Mouse (Mus musculus) cerebellum, postnatal 10 days (tissue): ENCODE results near the gene Ptprn2.
A peak's percentile ranks its signal among the peaks of the same experiment; 100 is the strongest.
"Not testable (repeated sequence)": the region's sequence is repeated elsewhere in the genome, so short reads cannot be mapped to it uniquely, and the experiment has no call there.

Experiments
- DNase-seq, 2 experiments: peaks; one replicate each; pipeline ENCODE4 v3.0.0; 2021; ENCODE audit warnings: mixed read lengths in 2 of 2

Gene Ptprn2

GRCm38 (mm10) chr12:116485591-116486403 is at the start of gene Ptprn2:
TSS of gene Ptprn2 (plus strand) at chr12:116485720.
- peak; percentile 91 to 94 for DNase-seq

DNA sequence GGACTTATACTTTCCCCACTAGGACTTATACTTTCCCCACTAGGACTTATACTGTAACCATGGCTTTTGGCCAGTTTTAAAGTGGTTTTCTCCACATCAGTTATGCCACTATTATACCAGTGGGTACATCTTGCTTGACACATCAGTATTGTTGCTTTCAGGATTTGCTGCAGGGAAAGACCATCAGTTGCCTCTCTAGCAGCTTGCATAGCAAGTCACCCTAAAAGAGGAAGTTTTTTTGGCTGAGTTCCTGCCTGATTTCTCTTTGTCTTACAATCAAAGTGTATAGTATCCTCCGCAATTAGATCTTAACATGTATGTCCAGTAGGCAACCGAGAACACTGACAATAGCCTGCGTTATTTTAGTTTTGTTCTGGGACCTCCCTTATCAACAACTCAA is 49.4 kb upstream of the Ptprn2 start:
- DNase-seq: no peak

DNA sequence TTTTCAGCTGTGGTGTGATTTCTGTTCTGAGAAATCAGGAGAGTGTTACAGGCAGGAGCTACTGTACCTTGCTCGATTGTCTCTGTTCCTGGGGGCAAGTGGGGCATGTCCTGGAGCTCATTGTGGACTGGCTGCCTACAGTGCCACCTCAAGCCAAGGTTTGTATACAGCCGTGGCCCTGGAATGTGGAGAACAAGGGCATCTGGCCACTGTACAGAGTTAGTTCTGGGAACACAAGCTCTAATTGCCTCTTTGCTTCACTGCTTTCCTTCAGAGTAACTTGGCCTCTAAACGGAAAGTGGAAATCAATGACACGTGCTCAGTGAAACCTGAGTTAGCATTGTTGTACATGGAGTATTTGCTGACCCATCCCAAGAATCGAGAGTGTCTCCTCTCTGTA is 46.9 kb upstream of the Ptprn2 start:
- DNase-seq: no peak

DNA sequence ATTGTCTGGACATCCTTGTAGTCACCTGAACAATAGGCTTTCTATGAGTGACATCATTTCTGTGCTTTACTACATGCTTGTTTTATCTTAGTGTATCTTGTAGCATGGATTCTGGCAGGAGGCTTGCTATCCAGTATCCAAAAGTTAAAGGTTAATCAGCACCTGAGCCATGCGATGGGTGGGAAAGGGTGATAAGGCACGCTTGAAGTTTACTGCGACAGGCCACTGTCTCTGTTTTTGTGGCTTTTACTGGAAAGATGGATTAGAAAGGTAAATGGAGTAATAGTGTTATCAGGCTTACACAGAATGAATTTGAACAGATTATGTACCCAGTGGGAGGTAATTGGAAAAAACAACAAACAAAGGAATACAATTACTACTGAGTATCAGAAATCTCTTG is 43.3 kb upstream of the Ptprn2 start:
- DNase-seq: no peak

- no peak for DNase-seq
Measured at GRCm38 (mm10) chr12:116449536-116449935, 36.0 kb upstream of the Ptprn2 start.

GRCm38 (mm10) chr12:116460379-116461065 is 25.0 kb upstream of the Ptprn2 start:
- DNase-seq: no peak

DNA sequence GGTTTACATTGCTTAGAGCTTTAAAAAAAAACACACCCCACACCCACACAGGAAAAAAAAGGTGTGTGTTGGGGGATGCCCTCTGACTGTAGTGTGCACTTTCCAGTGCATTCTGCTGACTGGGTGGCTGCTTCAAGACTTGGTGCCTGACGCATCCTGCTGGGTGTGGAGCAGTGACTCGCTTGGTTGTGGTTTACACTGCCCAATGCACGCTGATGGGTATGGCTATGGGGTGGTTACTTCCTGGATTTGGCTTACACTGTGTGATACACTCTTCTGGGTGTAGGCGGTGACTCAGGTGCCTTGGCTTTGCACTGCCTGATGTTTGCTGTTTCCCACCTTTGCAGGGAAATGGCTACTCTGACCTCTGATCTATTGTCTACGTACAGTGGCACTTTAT is 18.5 kb upstream of the Ptprn2 start:
- DNase-seq: no peak

DNA sequence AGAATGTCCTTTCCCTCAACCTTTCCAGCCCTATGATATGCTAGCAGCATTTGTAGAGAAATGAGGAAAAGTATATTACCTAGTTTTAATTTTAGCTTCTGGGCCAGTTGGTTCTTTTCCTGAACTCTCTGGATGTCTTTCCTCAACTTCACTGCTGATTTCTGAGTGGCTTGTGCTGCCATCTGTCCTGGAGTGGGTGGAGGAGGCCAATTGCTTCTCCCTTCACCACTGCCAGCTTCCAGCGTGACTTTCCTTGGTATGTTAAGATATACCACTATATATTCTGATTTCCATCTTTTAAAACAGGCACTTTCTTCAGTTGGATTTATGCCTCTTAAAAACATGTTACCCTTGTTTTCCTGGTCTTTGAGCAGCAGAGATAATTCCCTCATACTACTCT is 17.2 kb upstream of the Ptprn2 start:
- no peak for DNase-seq

DNA sequence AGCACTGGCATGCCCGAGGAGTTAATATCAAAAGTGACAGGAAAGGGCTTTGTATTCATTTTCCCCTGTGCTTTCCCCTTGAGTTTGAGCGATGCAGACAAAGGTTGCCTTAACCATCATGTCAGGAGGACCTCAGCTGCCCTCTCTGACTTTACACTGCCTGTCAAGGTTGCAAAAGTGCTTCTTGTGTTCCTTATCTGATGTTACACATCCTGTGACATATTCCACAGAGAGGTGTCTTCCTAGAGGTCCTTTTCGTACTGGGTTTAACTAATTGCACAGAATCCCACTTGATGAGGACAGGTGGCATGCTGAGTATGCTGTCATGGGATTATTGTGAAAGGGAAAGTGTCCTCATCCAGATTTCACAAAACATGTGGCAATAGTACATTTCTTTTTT is 16.4 kb upstream of the Ptprn2 start:
- no peak for DNase-seq

- no peak for DNase-seq
Measured at GRCm38 (mm10) chr12:116473264-116473663, 12.3 kb upstream of the Ptprn2 start.

DNA sequence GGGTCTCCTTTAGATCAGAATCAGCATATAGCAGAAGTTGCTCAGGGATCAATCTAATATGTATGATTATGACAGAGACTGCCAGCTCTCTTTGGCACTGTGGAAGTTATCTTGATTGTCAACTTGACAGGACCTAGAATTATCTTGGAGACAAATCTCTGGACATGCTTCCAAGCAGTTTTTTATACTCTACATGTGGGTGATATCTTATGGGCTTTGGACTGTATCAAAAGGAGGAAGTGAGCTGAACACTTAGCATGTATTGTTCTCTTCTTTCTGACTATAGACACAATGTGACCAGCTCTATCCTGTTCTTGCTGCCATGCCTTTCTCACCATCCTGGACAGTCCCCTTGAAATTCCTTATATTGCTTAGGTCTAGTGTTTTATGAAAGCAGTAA is 11.8 kb upstream of the Ptprn2 start:
- no peak for DNase-seq

DNA sequence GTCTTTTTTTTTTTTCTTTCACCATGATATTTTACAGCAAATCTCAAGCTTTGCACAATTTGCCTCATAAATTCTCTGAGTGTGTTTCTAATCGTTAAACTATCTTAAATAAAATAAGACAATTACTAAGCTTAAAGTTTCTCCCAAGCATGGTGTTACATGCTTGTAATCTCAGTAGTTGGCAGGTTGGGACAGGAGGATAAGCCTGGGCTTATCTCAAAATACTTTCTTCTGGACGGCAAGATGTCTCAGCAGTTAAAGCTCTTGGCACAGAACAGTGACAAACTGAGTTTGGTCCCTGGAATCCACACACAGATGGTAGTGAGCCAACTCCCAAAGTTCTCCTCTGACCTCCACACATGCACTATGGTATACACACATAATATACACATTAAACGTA is 10.8 kb upstream of the Ptprn2 start:
- no peak for DNase-seq

- no peak for DNase-seq
Measured at GRCm38 (mm10) chr12:116478771-116479170, 6.7 kb upstream of the Ptprn2 start.

- peak; percentile 65 to 66 for DNase-seq
Measured at GRCm38 (mm10) chr12:116481921-116482320, 3.6 kb upstream of the Ptprn2 start.

- DNase-seq: no peak
Measured at GRCm38 (mm10) chr12:116483581-116483980, 1.9 kb upstream of the Ptprn2 start.

DNA sequence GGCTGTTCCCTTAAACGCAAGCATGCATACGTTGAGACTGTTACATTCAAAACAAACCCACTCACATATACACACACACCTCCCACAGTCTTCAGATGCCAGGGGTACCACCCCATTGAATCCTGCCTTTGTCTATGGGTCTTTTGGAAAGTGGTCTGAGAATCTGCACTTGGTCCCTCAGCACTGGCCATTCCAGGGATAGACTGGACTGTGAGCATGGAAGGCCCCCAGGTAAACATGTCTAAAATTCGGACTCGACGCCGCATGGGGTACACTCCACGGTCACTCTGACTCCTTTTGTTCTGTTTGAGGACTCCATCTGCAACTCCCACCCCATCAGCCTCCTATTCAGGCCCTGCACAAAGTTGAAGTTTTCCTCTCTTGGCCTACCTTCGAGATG is 529 bp upstream of the Ptprn2 start:
- DNase-seq: peak in 1 of 2 experiments; percentile 5

GRCm38 (mm10) chr12:116486404-116486730 is 847 bp downstream of the Ptprn2 start:
- DNase-seq: no peak

DNA sequence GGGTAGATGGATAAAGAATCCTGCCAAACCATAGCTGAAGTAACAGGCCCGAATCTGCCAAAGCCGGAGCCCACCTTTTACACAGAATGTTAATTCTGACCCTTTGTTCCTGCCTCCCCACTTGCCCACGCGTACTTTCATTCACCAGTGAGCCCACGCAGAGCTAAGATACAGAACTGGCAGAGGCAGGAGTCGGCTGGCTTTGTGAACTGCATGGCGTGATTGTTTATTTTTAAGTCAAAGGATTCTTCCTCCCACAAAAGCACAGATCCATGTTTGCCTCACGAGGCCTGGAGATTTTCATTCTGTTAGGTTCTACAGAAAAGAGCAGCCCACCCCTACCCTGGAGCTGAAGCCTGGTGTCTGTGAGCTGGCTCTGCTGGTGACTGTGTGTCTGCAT is 3.3 kb downstream of the Ptprn2 start:
- DNase-seq: no peak

DNA sequence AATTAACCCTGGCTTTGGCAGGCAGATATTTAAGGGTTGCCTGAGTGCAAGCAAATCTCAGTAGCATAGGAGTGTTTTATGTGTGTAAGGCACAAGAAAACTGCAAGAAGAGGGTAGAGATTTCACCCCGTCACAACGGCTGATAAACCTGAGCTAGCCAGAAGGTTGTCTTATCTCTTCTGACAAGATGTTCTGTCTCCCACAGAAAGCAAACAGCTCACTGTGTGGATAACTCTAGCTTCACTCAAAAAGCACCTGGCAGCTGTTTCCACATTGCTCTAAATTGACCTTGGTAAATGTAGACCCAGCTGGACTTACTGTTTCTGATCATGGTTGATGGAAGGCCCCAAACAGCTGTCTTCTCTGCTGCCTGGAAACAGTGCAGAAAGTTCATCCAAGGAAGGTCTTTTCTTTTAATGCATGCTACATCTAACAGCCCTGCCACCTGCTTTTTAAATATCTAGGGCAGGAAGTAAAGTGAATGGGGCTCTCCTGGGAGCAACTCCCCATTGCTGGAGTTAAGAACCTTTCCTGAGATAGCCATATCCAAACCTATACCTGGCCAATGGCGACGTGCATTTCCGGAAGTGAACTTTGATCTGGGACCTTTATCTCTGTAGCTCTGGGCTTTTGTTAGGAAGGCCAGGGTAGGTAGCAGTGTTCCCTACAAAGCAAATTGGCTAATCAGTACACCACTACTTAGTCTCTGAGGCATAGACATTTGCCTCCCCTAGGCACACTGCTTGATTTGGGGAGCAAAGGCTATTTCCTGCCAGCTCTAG is 5.2 kb downstream of the Ptprn2 start:
- DNase-seq: no peak

GRCm38 (mm10) chr12:116498666-116499065 is 13.1 kb downstream of the Ptprn2 start:
- DNase-seq: no peak

GRCm38 (mm10) chr12:116500652-116501051 is 15.1 kb downstream of the Ptprn2 start:
- peak in 1 of 2 experiments; percentile 40 for DNase-seq

DNA sequence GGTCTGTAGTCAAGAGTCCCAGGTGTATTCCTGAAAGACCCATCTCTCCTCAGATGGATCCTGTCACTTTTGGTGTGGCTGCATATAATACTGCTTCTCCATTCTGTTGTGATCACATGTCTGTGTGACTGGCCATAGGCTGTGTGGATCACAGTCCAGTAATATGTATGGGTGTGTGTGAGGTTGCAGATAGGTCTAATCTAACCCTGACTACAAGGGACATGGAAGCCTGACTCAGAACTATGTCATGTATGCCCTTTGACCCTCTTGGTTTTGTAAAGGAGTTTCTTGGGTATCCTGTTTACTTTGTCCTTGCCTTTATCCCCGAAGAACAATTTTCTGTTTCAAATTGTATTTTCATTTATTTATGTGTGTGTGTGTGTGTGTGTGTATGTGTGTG is 27.0 kb downstream of the Ptprn2 start:
- DNase-seq: no peak

DNA sequence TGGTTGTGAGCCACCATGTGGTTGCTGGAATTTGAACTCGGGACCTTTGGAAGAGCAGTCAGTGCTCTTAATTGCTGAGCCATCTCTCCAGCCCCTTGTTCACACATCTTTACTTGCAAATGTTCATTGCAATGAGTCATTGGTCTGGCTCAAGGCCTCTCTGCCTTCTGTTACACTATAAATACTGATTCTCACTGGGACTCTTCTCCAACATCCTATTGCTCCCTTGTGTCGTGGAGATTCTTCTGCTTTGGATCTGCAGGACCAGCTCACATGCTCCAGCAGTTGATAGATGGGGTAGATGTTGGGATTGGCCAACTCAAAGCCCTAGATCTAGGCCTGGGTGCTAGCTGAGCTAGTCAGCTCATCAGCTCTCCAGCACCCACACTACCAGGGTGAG is 28.3 kb downstream of the Ptprn2 start:
- DNase-seq: not testable (repeated sequence)

DNA sequence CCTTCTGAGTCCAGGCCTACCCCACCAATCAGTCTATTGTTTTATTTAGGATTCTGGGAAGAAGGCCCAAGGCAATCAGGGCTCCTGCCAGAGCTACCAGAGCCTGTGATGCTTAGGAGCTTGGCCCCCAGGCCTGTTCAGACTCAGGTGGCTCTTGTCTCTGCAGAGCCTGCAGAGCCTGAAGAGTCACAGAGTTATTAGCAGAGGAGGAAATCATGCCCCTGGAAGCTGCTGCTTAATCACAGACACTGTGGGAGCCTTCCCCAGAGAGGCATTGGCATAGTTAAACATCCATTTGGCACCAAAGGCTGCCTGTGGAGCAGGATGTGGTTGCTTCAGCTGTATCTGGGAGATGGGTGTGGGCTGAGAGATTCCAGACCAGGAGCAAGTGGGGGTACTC is 30.3 kb downstream of the Ptprn2 start:
- DNase-seq: peak; percentile 14 to 28
